Mouse (Mus musculus): ENCODE results near the gene Ube2d2b. TPM values are rescaled to one million over a fixed set of nuclear protein-coding genes. Genes with fewer than 3 reads are reported as not detected.

The Ube2d2b gene
- polyA plus RNA-seq, 1 experiment from 2014 or later: 0.26 TPM

DNA sequence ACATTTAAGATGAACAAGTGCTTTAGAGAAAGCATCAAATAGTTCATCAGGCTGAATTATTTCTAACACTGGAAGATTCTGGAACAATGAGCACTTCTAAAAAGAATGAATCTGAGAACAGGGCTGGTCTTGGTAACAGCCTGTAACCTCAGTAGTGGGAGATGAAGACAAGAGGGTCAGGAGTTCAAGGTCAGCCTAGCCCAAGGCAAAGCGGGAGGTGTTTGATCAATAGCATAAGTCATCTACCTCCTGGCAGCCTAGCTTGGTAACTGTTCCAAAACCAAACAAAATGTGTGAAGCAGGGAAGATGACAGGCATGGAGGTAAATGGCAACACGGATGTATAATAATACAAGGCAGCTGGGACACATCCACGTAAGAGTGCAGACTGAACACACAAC is 34.1 kb downstream of the Ube2d2b start:
- Histone ChIP-seq H3K27me3 (no peaks in the 10 kb centered on the region), H3K9ac (no peak overlapping the region), H3K4me2 (no peak overlapping the region), H3K9me3 (no peaks in the 10 kb centered on the region), H3K4me3 (replicated peaks) (no peak overlapping the region), H3K4me1 (peaks cover 4% of the 10 kb centered on the region), H3K27ac (no peak overlapping the region), H3K36me3 (replicated peaks) (no peaks in the 10 kb centered on the region)
- ATAC-seq (ENCODE audit: low FRiP score): no peak
- WGBS: 86% methylated on average over 3 of the region's 3 CpGs

DNA sequence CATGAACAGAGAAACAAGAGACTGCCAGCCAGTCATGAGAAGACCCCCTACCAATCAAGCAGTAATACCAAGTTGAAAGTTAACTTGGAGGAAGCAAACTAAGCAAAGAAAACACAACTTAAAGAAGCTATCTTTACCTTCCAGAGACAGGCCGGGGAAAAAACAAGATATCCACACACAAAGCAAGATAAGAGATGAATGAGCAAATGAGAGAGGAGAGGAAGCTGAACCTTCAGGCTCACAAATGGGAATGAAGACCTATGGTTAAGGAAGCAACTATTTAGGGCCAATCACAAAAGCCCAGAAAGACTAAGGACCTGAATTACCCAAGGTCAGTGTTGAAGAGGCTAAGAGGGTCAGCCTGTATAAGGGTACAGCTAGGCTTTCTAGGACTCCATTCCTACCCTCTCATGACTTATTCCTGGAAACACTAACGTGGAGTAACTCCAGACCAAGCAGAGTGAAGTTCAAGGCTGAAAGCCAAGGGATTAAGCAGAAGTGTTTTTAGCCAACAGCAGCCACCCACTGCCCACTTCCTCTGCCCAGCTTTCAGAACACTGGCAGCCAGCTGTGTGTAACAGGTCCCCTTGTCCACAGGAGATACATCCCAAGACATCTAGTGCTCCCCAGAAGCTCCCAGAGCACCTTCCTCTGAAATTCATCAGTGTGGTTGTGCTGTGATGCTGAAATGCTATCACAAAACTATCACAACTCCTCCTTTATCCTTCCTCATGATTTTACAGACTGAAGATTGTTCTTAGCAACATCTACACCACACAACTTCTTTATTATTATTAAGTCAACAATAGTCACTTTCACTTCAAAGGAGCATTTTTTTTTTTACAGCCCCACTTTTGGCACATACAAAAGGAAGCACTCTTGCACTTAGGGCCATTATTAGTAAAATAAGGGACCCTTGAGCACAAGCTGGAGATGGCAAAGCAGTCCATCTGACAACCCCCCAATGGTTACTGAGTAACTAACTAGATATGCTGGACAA is 36.5 kb downstream of the Ube2d2b start:
- Histone ChIP-seq H3K4me2 (no peak overlapping the region), H3K4me3 (replicated peaks) (no peak overlapping the region), H3K9ac (no peak overlapping the region), H3K27me3 (no peaks in the 10 kb centered on the region), H3K4me1 (peaks cover 4% of the 10 kb centered on the region), H3K9me3 (no peaks in the 10 kb centered on the region), H3K36me3 (replicated peaks) (no peaks in the 10 kb centered on the region), H3K27ac (no peak overlapping the region)
- no peak for ATAC-seq (ENCODE audit: low FRiP score)
- 78% methylated on average over 2 of the region's 2 CpGs for WGBS

DNA sequence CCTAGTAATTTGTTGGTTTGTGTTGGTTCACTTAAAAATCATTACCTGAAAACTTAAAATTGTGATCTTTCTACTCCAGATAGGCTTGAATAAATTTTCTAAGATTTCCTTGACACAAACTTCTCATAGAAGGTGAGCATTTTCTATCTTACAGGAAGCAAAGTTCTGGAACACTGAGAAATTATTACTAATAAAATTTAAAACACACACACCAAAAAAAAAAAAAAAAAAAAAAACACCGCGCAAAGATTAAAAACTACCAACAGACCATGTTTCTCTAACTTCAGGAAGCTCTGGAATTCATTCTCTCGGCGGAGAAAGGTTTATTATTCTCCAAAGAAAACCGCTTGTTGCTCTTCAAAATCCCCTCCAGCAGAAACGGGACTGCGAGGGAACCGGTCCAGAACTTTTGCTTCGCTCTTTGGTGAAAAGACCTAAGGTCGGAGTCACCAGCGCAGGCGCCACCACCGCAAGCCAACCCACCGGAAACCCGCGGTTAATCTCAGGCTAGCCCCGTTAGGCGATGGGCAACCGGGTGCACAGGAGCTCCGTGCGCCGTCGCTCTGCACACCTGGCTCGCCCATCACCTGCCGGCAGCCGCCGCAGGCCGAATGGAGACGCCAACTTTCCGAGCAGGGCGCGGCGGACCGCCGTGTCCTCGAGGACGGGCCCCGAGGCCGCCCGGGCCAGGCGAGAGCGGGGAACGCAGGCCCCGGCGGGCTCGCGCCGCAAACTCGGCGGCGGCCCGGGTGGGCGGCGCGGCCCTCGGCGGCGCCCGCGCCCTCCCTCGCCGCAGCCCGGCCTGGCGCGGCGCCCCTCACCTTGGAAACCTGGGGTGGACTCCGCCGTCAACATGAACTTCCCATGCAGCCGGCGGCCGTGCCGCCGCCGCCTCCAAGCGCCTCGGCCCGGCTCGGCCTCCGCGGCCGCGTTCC is 38.3 kb downstream of the Ube2d2b start:
- no peaks in the 10 kb centered on the region for H3K9me3 ChIP-seq
- H3K36me3 ChIP-seq (replicated peaks): no peaks in the 10 kb centered on the region
- H3K27me3 ChIP-seq: no peaks in the 10 kb centered on the region
- H3K27ac ChIP-seq: peak overlapping the region; percentile 95
- peak overlapping the region; percentile 85 for H3K9ac ChIP-seq
- H3K4me3 ChIP-seq (replicated peaks): peak overlapping the region; percentile 89
- H3K4me1 ChIP-seq: peaks cover 4% of the 10 kb centered on the region
- under 1% methylated on average over 72 of the region's 82 CpGs for WGBS
- peak; percentile 75 for ATAC-seq (ENCODE audit: low FRiP score)
- peak overlapping the region; percentile 71 for H3K4me2 ChIP-seq

DNA sequence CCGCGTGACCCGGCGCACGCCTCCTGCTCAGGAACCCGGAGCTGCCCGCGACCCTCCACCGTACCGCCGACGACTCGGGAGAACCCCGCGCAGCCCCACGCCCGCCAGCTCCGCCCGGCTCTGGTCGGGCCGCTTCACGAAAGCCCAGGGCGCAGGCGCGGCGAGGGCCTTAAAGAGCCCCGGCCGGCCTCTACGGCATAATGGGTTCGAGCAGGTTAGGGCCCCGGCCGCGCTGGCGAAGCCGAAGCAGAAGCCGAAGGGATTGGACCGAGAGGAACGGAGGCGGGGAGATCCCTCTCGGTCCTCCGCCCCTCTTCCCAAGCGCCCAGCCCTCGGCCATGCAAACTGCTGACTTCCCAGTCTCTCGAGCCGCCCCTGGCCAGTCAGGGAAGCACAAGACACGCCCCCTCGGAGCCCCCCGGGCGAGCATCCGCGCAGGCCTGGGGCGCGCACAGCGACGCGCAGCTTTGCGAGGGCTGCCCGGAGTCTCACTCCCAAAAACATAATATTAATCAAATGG is 39.1 kb downstream of the Ube2d2b start:
- Histone ChIP-seq H3K9me3 (no peaks in the 10 kb centered on the region), H3K4me1 (peaks cover 4% of the 10 kb centered on the region), H3K4me3 (replicated peaks) (peak overlapping the region; percentile 89), H3K4me2 (peak overlapping the region; percentile 71), H3K27me3 (no peaks in the 10 kb centered on the region), H3K9ac (peak overlapping the region; percentile 85), H3K36me3 (replicated peaks) (no peaks in the 10 kb centered on the region), H3K27ac (peak overlapping the region; percentile 95)
- under 1% methylated on average over 58 of the region's 58 CpGs for WGBS
- peak; percentile 97 for ATAC-seq (ENCODE audit: low FRiP score)

DNA sequence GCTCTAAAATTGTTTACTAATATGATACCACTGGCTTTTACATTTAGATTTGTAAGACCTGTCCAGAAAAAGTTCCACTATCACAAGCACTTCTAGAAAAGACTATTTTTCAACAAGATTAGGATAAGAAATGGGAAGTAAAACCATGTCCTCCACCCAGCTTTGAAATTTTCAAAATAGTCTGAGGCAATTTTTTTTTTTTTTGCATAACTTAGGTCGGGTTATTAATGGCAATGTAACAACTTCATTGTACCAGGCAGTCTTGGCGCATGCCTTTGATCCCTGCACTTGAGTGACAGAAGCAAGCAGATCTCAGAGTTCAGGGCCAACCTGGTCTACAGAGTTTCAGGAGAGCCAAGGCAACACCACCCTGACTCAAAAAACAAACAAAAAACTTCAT is 39.8 kb downstream of the Ube2d2b start:
- peaks cover 4% of the 10 kb centered on the region for H3K4me1 ChIP-seq
- H3K9ac ChIP-seq: no peak overlapping the region
- no peak for ATAC-seq (ENCODE audit: low FRiP score)
- no peak overlapping the region for H3K27ac ChIP-seq
- H3K9me3 ChIP-seq: no peaks in the 10 kb centered on the region
- H3K36me3 ChIP-seq (replicated peaks): no peaks in the 10 kb centered on the region
- no peak overlapping the region for H3K4me3 ChIP-seq (replicated peaks)
- H3K4me2 ChIP-seq: no peak overlapping the region
- H3K27me3 ChIP-seq: no peaks in the 10 kb centered on the region
- 55% methylated on average over 2 of the region's 2 CpGs for WGBS

DNA sequence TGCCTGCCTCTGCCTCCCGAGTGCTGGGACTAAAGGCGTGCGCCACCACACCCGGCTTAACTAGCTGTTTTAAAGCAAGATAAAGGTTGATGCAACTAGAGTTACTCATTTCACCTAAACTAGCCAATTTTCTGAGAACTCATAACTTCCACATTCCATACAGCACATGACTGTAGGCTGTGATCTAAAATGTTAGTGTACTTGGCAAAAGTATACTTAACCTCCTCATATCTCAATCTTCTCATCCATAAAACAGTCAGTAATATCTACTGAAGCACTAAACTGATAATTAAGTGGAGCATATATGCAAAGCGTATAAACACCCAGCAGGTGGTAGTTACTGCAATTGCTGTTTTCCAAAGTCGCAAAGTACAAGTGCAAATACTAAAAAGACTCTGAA is 43.4 kb downstream of the Ube2d2b start:
- Histone ChIP-seq H3K4me2 (no peak overlapping the region), H3K9ac (no peak overlapping the region), H3K9me3 (no peaks in the 10 kb centered on the region), H3K4me3 (replicated peaks) (no peak overlapping the region), H3K36me3 (replicated peaks) (no peaks in the 10 kb centered on the region), H3K27ac (no peak overlapping the region), H3K27me3 (no peaks in the 10 kb centered on the region), H3K4me1 (no peaks in the 10 kb centered on the region; the same call in 1 of the 2 replicates)
- no peak for ATAC-seq (ENCODE audit: low FRiP score)
- 85% methylated on average over 6 of the region's 6 CpGs for WGBS

DNA sequence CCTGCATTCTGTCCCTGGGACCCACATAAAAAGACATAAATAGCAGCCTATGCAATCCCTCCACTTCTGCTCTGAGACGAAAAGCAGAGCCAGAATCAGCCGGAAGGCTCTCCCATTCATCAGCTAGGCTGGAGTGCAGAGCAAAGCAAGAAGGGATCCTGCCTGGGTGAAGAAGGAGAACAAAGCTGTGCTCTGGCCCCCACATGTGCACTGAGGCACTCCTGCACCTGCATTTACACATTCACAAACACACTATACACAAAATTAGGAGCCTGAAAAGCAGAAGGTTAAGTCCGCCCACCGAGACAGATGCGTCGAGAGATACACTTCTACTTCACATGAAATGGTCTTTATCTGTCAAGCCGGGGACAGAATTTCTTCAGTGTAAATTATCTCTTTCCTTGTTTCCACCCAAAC is 44.0 kb downstream of the Ube2d2b start:
- no peak overlapping the region for H3K4me2 ChIP-seq
- no peak overlapping the region for H3K9ac ChIP-seq
- no peaks in the 10 kb centered on the region; the same call in 1 of the 2 replicates for H3K4me1 ChIP-seq
- no peak for ATAC-seq (ENCODE audit: low FRiP score)
- no peaks in the 10 kb centered on the region for H3K27me3 ChIP-seq
- H3K4me3 ChIP-seq (replicated peaks): no peak overlapping the region
- no peaks in the 10 kb centered on the region for H3K36me3 ChIP-seq (replicated peaks)
- WGBS: 56% methylated on average over 7 of the region's 7 CpGs
- peak overlapping the region; percentile 25; the same call in 1 of the 2 replicates for H3K27ac ChIP-seq
- no peaks in the 10 kb centered on the region for H3K9me3 ChIP-seq

DNA sequence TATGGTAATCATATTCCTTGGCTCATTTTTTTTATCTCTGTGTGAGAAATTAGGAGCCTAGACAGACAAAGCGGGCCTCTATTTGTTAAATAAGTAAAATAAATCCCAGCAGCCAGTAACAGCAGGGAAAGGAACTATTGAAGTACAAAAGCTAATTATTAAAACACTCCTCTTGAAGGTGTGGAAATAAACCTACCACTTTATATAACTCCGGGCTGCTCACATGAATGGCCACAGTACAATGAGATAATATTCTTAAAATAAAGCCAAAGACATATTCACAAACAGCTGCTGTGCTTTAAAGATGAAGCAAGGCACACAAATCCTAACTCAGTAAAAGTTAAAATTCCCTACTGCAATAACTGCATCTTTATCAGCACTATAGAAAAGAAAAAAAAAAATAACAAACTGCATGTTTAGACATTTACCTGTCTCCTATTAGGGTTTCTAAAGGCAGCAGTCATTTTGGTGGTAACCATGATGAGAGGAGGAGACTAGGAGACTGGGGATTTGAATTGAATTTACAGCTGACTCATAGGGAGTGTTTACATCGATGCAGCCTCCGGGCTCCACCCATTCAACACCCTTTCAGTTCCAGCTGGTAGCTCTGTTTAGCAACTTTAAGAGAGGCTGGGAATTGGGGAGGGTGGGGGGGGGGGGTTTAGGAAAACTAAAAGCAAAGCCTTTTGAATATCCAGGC is 44.8 kb downstream of the Ube2d2b start, which contains the start of gene Evi5:
Evi5 (minus strand) TSS at position 547 of the 700 bp plus-strand sequence.
- no peaks in the 10 kb centered on the region for H3K9me3 ChIP-seq
- H3K9ac ChIP-seq: no peak within 1 kb of the TSS
- no peaks in the 10 kb centered on the region; the same call in 1 of the 2 replicates for H3K4me1 ChIP-seq
- ATAC-seq (ENCODE audit: low FRiP score): no peak
- peak within 1 kb of the TSS; percentile 25; the same call in 1 of the 2 replicates for H3K27ac ChIP-seq
- H3K27me3 ChIP-seq: no peaks in the 10 kb centered on the region
- 45% methylated on average over 4 of the region's 4 CpGs for WGBS
- no peaks in the 10 kb centered on the region for H3K36me3 ChIP-seq (replicated peaks)
- H3K4me3 ChIP-seq (replicated peaks): no peak within 1 kb of the TSS
- no peak within 1 kb of the TSS for H3K4me2 ChIP-seq

DNA sequence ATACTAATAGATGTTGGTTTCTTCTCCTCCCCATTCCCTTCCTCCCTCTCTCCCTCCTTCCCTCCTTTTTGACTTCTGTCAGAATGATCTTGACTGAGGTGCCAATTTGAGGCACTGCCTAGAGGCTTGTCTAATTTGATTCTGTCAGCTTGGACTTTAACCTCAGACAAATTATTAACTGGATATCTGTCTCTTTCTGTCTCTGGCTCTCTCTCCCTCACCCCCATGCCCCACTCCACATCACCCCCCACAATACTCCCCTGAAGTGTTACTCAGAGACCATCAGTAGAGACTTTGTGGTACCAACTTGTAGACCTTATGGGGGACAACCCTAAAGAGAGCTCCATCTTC is 45.3 kb downstream of the Ube2d2b start:
- Histone ChIP-seq H3K9ac (no peak overlapping the region), H3K27me3 (no peaks in the 10 kb centered on the region), H3K9me3 (no peaks in the 10 kb centered on the region), H3K4me3 (replicated peaks) (no peak overlapping the region), H3K36me3 (replicated peaks) (no peaks in the 10 kb centered on the region), H3K27ac (no peak overlapping the region), H3K4me2 (no peak overlapping the region), H3K4me1 (no peaks in the 10 kb centered on the region; the same call in 1 of the 2 replicates)
- ATAC-seq (ENCODE audit: low FRiP score): no peak

DNA sequence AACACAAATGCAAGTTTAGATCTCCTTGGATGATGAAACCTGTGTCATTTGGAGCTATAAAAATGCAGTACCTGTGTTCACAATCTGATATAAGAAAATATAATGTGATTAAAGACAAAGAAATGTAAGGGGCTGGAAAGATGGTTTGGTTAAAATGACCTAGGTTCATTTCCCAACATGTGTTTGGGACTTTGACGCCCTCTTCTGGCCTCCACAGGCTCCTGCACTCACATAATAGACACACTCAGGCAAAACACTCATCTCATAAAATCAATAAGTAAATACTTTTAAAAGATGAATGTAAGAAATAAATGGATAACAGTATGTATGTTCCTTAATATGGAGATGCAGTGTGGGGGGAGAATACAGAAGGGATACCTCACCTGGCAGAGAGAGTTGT is 47.2 kb downstream of the Ube2d2b start:
- WGBS: 80% methylated on average over 1 of the region's 1 CpGs
- H3K27me3 ChIP-seq: no peaks in the 10 kb centered on the region
- H3K27ac ChIP-seq: no peak overlapping the region
- no peaks in the 10 kb centered on the region for H3K9me3 ChIP-seq
- H3K9ac ChIP-seq: no peak overlapping the region
- no peak overlapping the region for H3K4me3 ChIP-seq (replicated peaks)
- H3K4me1 ChIP-seq: no peaks in the 10 kb centered on the region; the same call in 1 of the 2 replicates
- H3K36me3 ChIP-seq (replicated peaks): no peaks in the 10 kb centered on the region
- no peak for ATAC-seq (ENCODE audit: low FRiP score)
- no peak overlapping the region for H3K4me2 ChIP-seq

DNA sequence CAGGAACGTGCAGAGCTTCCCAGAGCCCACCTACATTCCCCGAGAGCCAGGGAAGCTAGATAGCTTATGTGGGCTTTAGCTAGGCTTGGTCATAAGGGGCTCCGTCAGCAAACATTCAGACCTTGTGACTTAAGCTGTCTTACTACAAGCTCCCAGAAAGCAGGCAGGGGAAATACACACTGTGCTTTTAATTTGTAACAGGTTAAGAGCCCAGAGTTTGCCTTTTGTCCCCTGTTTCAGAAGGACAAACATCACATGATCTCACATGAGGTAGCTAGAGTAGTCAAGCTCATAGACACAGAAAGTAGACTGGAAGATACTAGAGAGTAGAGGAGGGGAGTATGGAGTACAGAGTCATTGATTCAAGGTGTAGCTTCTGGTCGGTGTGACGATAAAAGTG is 50.8 kb downstream of the Ube2d2b start:
- H3K4me2 ChIP-seq: no peak overlapping the region
- H3K36me3 ChIP-seq (replicated peaks): no peaks in the 10 kb centered on the region
- H3K9ac ChIP-seq: no peak overlapping the region
- WGBS: 81% methylated on average over 5 of the region's 5 CpGs
- no peak overlapping the region for H3K27ac ChIP-seq
- no peaks in the 10 kb centered on the region for H3K9me3 ChIP-seq
- no peaks in the 10 kb centered on the region for H3K4me1 ChIP-seq
- H3K4me3 ChIP-seq (replicated peaks): no peak overlapping the region
- no peaks in the 10 kb centered on the region for H3K27me3 ChIP-seq
- no peak for ATAC-seq (ENCODE audit: low FRiP score)

All from forebrain, embryonic 12.5 days (tissue).